Mouse (Mus musculus) testis, adult 2 months (tissue): Measurements from ENCODE around the gene Gm20441. TPM values are rescaled to one million over a fixed set of nuclear protein-coding genes. Genes with fewer than 3 reads are reported as not detected.

Experiments
- H3K27ac ChIP-seq: fragments of 200-500 bp; 2 replicates; pipeline ENCODE4 v1.5.1; 2012; ENCODE audit warnings: low read depth, low read length; ENCODE audit not compliant: control insufficient read depth, insufficient read depth
- H3K27me3 ChIP-seq: fragments of 200-500 bp; 2 replicates; pipeline ENCODE4 v1.6.1; 2012; ENCODE audit warnings: mild to moderate bottlenecking, low read length, moderate library complexity; ENCODE audit not compliant: control insufficient read depth, insufficient read depth
- H3K36me3 ChIP-seq: fragments of 200-500 bp; 2 replicates; pipeline ENCODE4 v1.6.1; 2012; ENCODE audit warnings: mild to moderate bottlenecking, low read length; ENCODE audit not compliant: control insufficient read depth, insufficient read depth
- H3K4me1 ChIP-seq: fragments of 200-500 bp; 2 replicates; pipeline ENCODE4 v1.6.1; 2012; ENCODE audit warnings: low read length; ENCODE audit not compliant: control insufficient read depth, insufficient read depth
- H3K4me3 ChIP-seq: fragments of 200-500 bp; 2 replicates; pipeline ENCODE4 v1.5.1; 2012; ENCODE audit warnings: low read depth, mild to moderate bottlenecking, low read length, moderate library complexity, mixed read lengths; ENCODE audit not compliant: control insufficient read depth
- CTCF ChIP-seq: fragments of 200-500 bp; IDR thresholded peaks from 2 replicates; pipeline ENCODE4 v1.5.1; 2012; ENCODE audit warnings: low read depth, mild to moderate bottlenecking, inconsistent platforms, low read length, moderate library complexity; ENCODE audit not compliant: control insufficient read depth, insufficient read depth, insufficient replicate concordance
- POLR2A ChIP-seq: fragments of 200-500 bp; IDR thresholded peaks from 2 replicates; pipeline ENCODE4 v1.6.1; 2012; ENCODE audit warnings: low read depth, mild to moderate bottlenecking, inconsistent platforms, low read length, moderate library complexity; ENCODE audit not compliant: control insufficient read depth
- polyA plus RNA-seq: library from polyadenylated mRNA; depleted of rRNA; stranded (reverse); fragments of >200 nt; gene quantifications from 2 replicates; pipeline ENCODE4 v1.2.3, GENCODE M21; 2012; rRNA removed

The Gm20441 gene
- polyA plus RNA-seq, 1 experiment: 0.19 TPM

GRCm38 (mm10) chr10:75740866-75741265 lies 39.9 kb downstream of the Gm20441 start:
- Histone ChIP-seq H3K27ac (no peak overlapping the region), H3K4me1 (no peaks in the 10 kb centered on the region), H3K36me3 (peaks cover 5% of the 10 kb centered on the region), H3K4me3 (no peak overlapping the region), H3K27me3 (no peaks in the 10 kb centered on the region)
- TF ChIP-seq POLR2A: no peak
- no peak for TF ChIP-seq CTCF

DNA sequence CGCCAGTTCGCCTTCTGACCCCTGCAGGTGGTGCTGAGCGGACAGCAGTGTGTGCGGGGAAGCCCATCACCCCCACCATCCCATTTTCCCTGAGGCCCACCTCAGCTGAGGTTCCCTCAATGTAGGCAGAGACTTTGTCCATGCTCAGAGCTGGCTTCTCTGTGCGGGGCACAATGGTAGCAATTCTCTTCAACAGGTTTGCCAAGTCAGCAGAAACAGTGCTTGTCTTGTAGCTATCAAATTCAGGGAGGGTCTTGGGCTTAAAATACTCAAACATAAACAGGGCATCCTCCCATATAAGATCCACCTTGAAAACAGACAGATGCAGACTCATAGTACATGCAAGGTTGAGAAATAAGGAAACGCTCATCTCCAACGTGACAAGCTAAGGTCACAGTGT lies 55.3 kb downstream of the Gm20441 start:
- H3K27me3 ChIP-seq: no peaks in the 10 kb centered on the region
- H3K27ac ChIP-seq: no peak overlapping the region
- no peak overlapping the region for H3K4me3 ChIP-seq
- H3K4me1 ChIP-seq: no peaks in the 10 kb centered on the region
- no peak for TF ChIP-seq CTCF
- no peak for TF ChIP-seq POLR2A
- no peaks in the 10 kb centered on the region; the same call in none of the 2 replicates for H3K36me3 ChIP-seq

Other genes starting within 250 kb of the Gm20441 start
- gene Lrrc75b, start 220.6 kb downstream of the Gm20441 start, polyA plus RNA-seq: 0.98 and 1.1 TPM in 2 replicates
- gene Ggt1, start 219.3 kb downstream of the Gm20441 start, polyA plus RNA-seq: 1.6 and 2.0 TPM in 2 replicates
- gene Ggt5, start 191.6 kb downstream of the Gm20441 start, polyA plus RNA-seq: 5.4 TPM in 2 replicates
- gene Susd2, start 136.9 kb downstream of the Gm20441 start, polyA plus RNA-seq: 4.0 and 4.7 TPM in 2 replicates
- 19.7 and 20.0 TPM in 2 replicates for gene Cabin1, start 16.6 kb downstream of the Gm20441 start, polyA plus RNA-seq
- 310 and 393 TPM in 2 replicates for gene Ddt, start 7.5 kb downstream of the Gm20441 start, polyA plus RNA-seq
- 40.0 and 41.9 TPM in 2 replicates for gene Gstt3, start 460 bp upstream of the Gm20441 start, polyA plus RNA-seq
- 7.0 and 8.9 TPM in 2 replicates for gene Gstt1, start 17.6 kb upstream of the Gm20441 start, polyA plus RNA-seq
- gene Gstt4, start 41.6 kb upstream of the Gm20441 start, polyA plus RNA-seq: 500 and 561 TPM in 2 replicates
- gene Gstt2, start 56.5 kb upstream of the Gm20441 start, polyA plus RNA-seq: 159 and 168 TPM in 2 replicates
- 261 and 275 TPM in 2 replicates for gene Mif, start 79.3 kb upstream of the Gm20441 start, polyA plus RNA-seq
- gene Derl3, start 112.5 kb upstream of the Gm20441 start, polyA plus RNA-seq: 120 and 145 TPM in 2 replicates
- gene Smarcb1, start 140.7 kb upstream of the Gm20441 start, polyA plus RNA-seq: 41.7 and 43.9 TPM in 2 replicates
- gene Chchd10, start 152.2 kb upstream of the Gm20441 start, polyA plus RNA-seq: 64.5 and 78.9 TPM in 2 replicates
- gene Mmp11, start 155.5 kb upstream of the Gm20441 start, polyA plus RNA-seq: 6.9 and 7.5 TPM in 2 replicates
- gene Gm867, start 159.7 kb upstream of the Gm20441 start, polyA plus RNA-seq: 1.1 and 1.3 TPM in 2 replicates
- 1.2 and 2.3 TPM in 2 replicates for gene Vpreb3, start 162.1 kb upstream of the Gm20441 start, polyA plus RNA-seq
- 20.6 and 22.2 TPM in 2 replicates for gene Gm5134, start 173.6 kb upstream of the Gm20441 start, polyA plus RNA-seq